Mouse (Mus musculus): ENCODE data around the gene Zfp655.

The Zfp655 gene

GRCm38 (mm10) chr5:145231367-145231871, at the start of gene Zfp655:
Gene Zfp655, plus strand, starts transcription at chr5:145231715.
- peak; percentile 98 for DNase-seq

GRCm38 (mm10) chr5:145185244-145185643, 46.3 kb upstream of the Zfp655 start:
- DNase-seq, result no peak

GRCm38 (mm10) chr5:145189416-145189815, 42.1 kb upstream of the Zfp655 start:
- no peak for DNase-seq

- no peak for DNase-seq
Observed at GRCm38 (mm10) chr5:145190373-145190772, 41.1 kb upstream of the Zfp655 start.

GRCm38 (mm10) chr5:145190875-145191798, 40.4 kb upstream of the Zfp655 start:
- DNase-seq, result peak; percentile 95

GRCm38 (mm10) chr5:145191962-145192361, 39.6 kb upstream of the Zfp655 start, which contains the start of gene Atp5j2:
Gene Atp5j2, minus strand, starts transcription at chr5:145192062.
- DNase-seq, result no peak

- DNase-seq, result no peak
Observed at GRCm38 (mm10) chr5:145200387-145200786, 31.1 kb upstream of the Zfp655 start.

- DNase-seq, result peak; percentile 88
Observed at GRCm38 (mm10) chr5:145201321-145201991, 30.1 kb upstream of the Zfp655 start, which contains the start of gene Zkscan14. Gene Zkscan14, minus strand, starts transcription at chr5:145201868.

GRCm38 (mm10) chr5:145202446-145202845, 29.1 kb upstream of the Zfp655 start:
- DNase-seq, result no peak

- DNase-seq, result peak; percentile 99
Observed at GRCm38 (mm10) chr5:145203936-145204691, 27.4 kb upstream of the Zfp655 start, which contains the start of gene Zkscan5. Gene Zkscan5, plus strand, starts transcription at chr5:145204562.

- DNase-seq, result peak; percentile 41
Observed at GRCm38 (mm10) chr5:145205041-145205440, 26.5 kb upstream of the Zfp655 start.

- no peak for DNase-seq
Observed at GRCm38 (mm10) chr5:145207385-145207784, 24.1 kb upstream of the Zfp655 start.

- no peak for DNase-seq
Observed at GRCm38 (mm10) chr5:145207954-145208353, 23.6 kb upstream of the Zfp655 start.

GRCm38 (mm10) chr5:145208391-145208790, 23.1 kb upstream of the Zfp655 start:
- DNase-seq, result peak; percentile 11

GRCm38 (mm10) chr5:145211340-145211739, 20.2 kb upstream of the Zfp655 start:
- no peak for DNase-seq

- DNase-seq, result no peak
Observed at GRCm38 (mm10) chr5:145212216-145212615, 19.3 kb upstream of the Zfp655 start.

- no peak for DNase-seq
Observed at GRCm38 (mm10) chr5:145213505-145213904, 18.0 kb upstream of the Zfp655 start.

- peak; percentile 31 for DNase-seq
Observed at GRCm38 (mm10) chr5:145214679-145215078, 16.8 kb upstream of the Zfp655 start.

- DNase-seq, result no peak
Observed at GRCm38 (mm10) chr5:145217746-145218145, 13.8 kb upstream of the Zfp655 start.

GRCm38 (mm10) chr5:145218206-145218605, 13.3 kb upstream of the Zfp655 start:
- no peak for DNase-seq

- DNase-seq, result no peak
Observed at GRCm38 (mm10) chr5:145218671-145219070, 12.8 kb upstream of the Zfp655 start.

GRCm38 (mm10) chr5:145219981-145220380, 11.5 kb upstream of the Zfp655 start:
- DNase-seq, result no peak

- DNase-seq, result no peak
Observed at GRCm38 (mm10) chr5:145222840-145223239, 8.7 kb upstream of the Zfp655 start.

All from lung, postnatal 36 days (tissue).